Mouse (Mus musculus) cortical plate, adult 2 months (tissue): ENCODE results near the gene Rac2.

Experiments used
- CTCF ChIP-seq: fragments of 200-500 bp; IDR thresholded peaks from 2 replicates; pipeline ENCODE4 v1.5.1; 2011; ENCODE audit warnings: mild to moderate bottlenecking, control low read depth, low read length; ENCODE audit not compliant: insufficient read depth; ENCODE audit errors: extremely low read depth
- POLR2A ChIP-seq: fragments of 200-500 bp; IDR thresholded peaks from 2 replicates; pipeline ENCODE4 v1.6.1; 2011; ENCODE audit warnings: mild to moderate bottlenecking, low read length, control low read depth; ENCODE audit not compliant: insufficient read depth; ENCODE audit errors: extremely low read depth

- TF ChIP-seq POLR2A (no peak), CTCF (no peak)
These were observed 43.7 kb downstream of the Rac2 start for GRCm38 (mm10) chr15:78528726-78529411.
